Mouse (Mus musculus): ENCODE results near the gene Nvl. TPM values are rescaled to one million over a fixed set of nuclear protein-coding genes. Genes with fewer than 3 reads are reported as not detected.

The Nvl gene
- polyA plus RNA-seq (2016; fragmentation: Nextera tagmentation; extraction: Ambion mirVana) = 26.1 and 33.5 TPM in 2 replicates

GRCm38 (mm10) chr1:181143950-181144836, at the start of gene Nvl, which contains the start of gene Cnih4:
Gene Nvl (minus strand): TSS chr1:181144204.
Gene Cnih4 (plus strand): TSS chr1:181144693.
- peaks cover 14% of the 10 kb centered on the region for H3K4me1 ChIP-seq
- peak within 1 kb of the TSS; percentile 89 for H3K27ac ChIP-seq
- H3K36me3 ChIP-seq = peaks cover 28% of the 10 kb centered on the region
- no peaks in the 10 kb centered on the region for H3K27me3 ChIP-seq (ENCODE audit: insufficient read depth, poor library complexity, severe bottlenecking)
- no peaks in the 10 kb centered on the region for H3K9me3 ChIP-seq
- peak within 1 kb of the TSS; percentile 94 for H3K4me3 ChIP-seq
- under 1% methylated on average over 52 of the region's 52 CpGs for WGBS
- peak; percentile 99 for DNase-seq (ENCODE audit: low spot score)

- no peaks in the 10 kb centered on the region for H3K27me3 ChIP-seq (ENCODE audit: insufficient read depth, poor library complexity, severe bottlenecking)
- no peaks in the 10 kb centered on the region for H3K9me3 ChIP-seq
- H3K27ac ChIP-seq = no peak overlapping the region
- H3K4me3 ChIP-seq = no peak overlapping the region
- DNase-seq (ENCODE audit: low spot score) = peak; percentile 51
- peaks cover 92% of the 10 kb centered on the region for H3K36me3 ChIP-seq
- 82% methylated on average over 4 of the region's 4 CpGs for WGBS
- no peaks in the 10 kb centered on the region for H3K4me1 ChIP-seq
Measured at GRCm38 (mm10) chr1:181188925-181189324, 44.9 kb upstream of the Nvl start.

- no peaks in the 10 kb centered on the region for H3K9me3 ChIP-seq
- peaks cover 62% of the 10 kb centered on the region for H3K36me3 ChIP-seq
- no peak overlapping the region for H3K4me3 ChIP-seq
- no peaks in the 10 kb centered on the region for H3K4me1 ChIP-seq
- H3K27me3 ChIP-seq (ENCODE audit: insufficient read depth, poor library complexity, severe bottlenecking) = no peaks in the 10 kb centered on the region
- WGBS = 78% methylated on average over 8 of the region's 8 CpGs
- no peak for DNase-seq (ENCODE audit: low spot score)
- H3K27ac ChIP-seq = no peak overlapping the region
Measured at GRCm38 (mm10) chr1:181170210-181170609, 26.2 kb upstream of the Nvl start.

- Histone ChIP-seq H3K9me3 (no peaks in the 10 kb centered on the region), H3K4me3 (no peak overlapping the region), H3K36me3 (peaks cover 71% of the 10 kb centered on the region), H3K27me3 (ENCODE audit: insufficient read depth, poor library complexity, severe bottlenecking) (no peaks in the 10 kb centered on the region), H3K27ac (no peak overlapping the region), H3K4me1 (no peaks in the 10 kb centered on the region)
- DNase-seq (ENCODE audit: low spot score) = peak; percentile 51
- 62% methylated on average over 3 of the region's 3 CpGs for WGBS
Measured at GRCm38 (mm10) chr1:181168377-181168776, 24.4 kb upstream of the Nvl start.

- H3K27me3 ChIP-seq (ENCODE audit: insufficient read depth, poor library complexity, severe bottlenecking) = no peaks in the 10 kb centered on the region
- peaks cover 77% of the 10 kb centered on the region for H3K36me3 ChIP-seq
- no peak overlapping the region for H3K27ac ChIP-seq
- DNase-seq (ENCODE audit: low spot score) = peak; percentile 56
- no peaks in the 10 kb centered on the region for H3K4me1 ChIP-seq
- H3K4me3 ChIP-seq = no peak overlapping the region
- WGBS = 90% methylated on average over 2 of the region's 2 CpGs
- H3K9me3 ChIP-seq = no peaks in the 10 kb centered on the region
Measured at GRCm38 (mm10) chr1:181167816-181168215, 23.8 kb upstream of the Nvl start.

GRCm38 (mm10) chr1:181151541-181151940, 7.5 kb upstream of the Nvl start:
- Histone ChIP-seq H3K9me3 (no peaks in the 10 kb centered on the region), H3K4me3 (peak overlapping the region; percentile 97), H3K36me3 (peaks cover 32% of the 10 kb centered on the region), H3K27ac (peak overlapping the region; percentile 96), H3K27me3 (ENCODE audit: insufficient read depth, poor library complexity, severe bottlenecking) (no peaks in the 10 kb centered on the region), H3K4me1 (peaks cover 8% of the 10 kb centered on the region; the same call in 1 of the 2 replicates)
- no peak for DNase-seq (ENCODE audit: low spot score)
- WGBS = 44% methylated on average over 5 of the region's 5 CpGs

- H3K36me3 ChIP-seq = peaks cover 26% of the 10 kb centered on the region
Measured at GRCm38 (mm10) chr1:181150827-181151534, 7.0 kb upstream of the Nvl start.

GRCm38 (mm10) chr1:181150431-181150826, 6.4 kb upstream of the Nvl start:
- no peaks in the 10 kb centered on the region for H3K27me3 ChIP-seq (ENCODE audit: insufficient read depth, poor library complexity, severe bottlenecking)
- peak overlapping the region; percentile 97 for H3K4me3 ChIP-seq
- WGBS = 64% methylated on average over 3 of the region's 3 CpGs
- H3K27ac ChIP-seq = no peak overlapping the region; the same call in 1 of the 2 replicates
- peaks cover 9% of the 10 kb centered on the region for H3K4me1 ChIP-seq
- DNase-seq (ENCODE audit: low spot score) = no peak
- H3K9me3 ChIP-seq = no peaks in the 10 kb centered on the region
- H3K36me3 ChIP-seq = peaks cover 22% of the 10 kb centered on the region

More at GRCm38 (mm10) chr1:181150827-181151534, 7.0 kb upstream of the Nvl start:
- H3K27ac ChIP-seq = peak overlapping the region; percentile 96
- H3K4me1 ChIP-seq = peaks cover 8% of the 10 kb centered on the region; the same call in 1 of the 2 replicates
- WGBS = under 1% methylated on average over 59 of the region's 59 CpGs
- DNase-seq (ENCODE audit: low spot score) = peak; percentile 96
- peak overlapping the region; percentile 97 for H3K4me3 ChIP-seq
- no peaks in the 10 kb centered on the region for H3K9me3 ChIP-seq
- no peaks in the 10 kb centered on the region for H3K27me3 ChIP-seq (ENCODE audit: insufficient read depth, poor library complexity, severe bottlenecking)

- DNase-seq (ENCODE audit: low spot score) = no peak
- Histone ChIP-seq H3K9me3 (no peaks in the 10 kb centered on the region), H3K4me1 (peaks cover 14% of the 10 kb centered on the region), H3K4me3 (no peak overlapping the region), H3K36me3 (peaks cover 12% of the 10 kb centered on the region), H3K27ac (no peak overlapping the region), H3K27me3 (ENCODE audit: insufficient read depth, poor library complexity, severe bottlenecking) (no peaks in the 10 kb centered on the region)
- 76% methylated on average over 3 of the region's 3 CpGs for WGBS
Measured at GRCm38 (mm10) chr1:181149373-181150017, 5.5 kb upstream of the Nvl start.

- no peak for DNase-seq (ENCODE audit: low spot score)
- no peak overlapping the region for H3K27ac ChIP-seq
- no peaks in the 10 kb centered on the region for H3K27me3 ChIP-seq (ENCODE audit: insufficient read depth, poor library complexity, severe bottlenecking)
- H3K9me3 ChIP-seq = no peaks in the 10 kb centered on the region
- H3K4me1 ChIP-seq = peaks cover 14% of the 10 kb centered on the region
- WGBS = 55% methylated on average over 5 of the region's 5 CpGs
- 0 out of 2 replicates have a peak, but pooled peaks cover 3% of the 10 kb centered on the region for H3K36me3 ChIP-seq
- no peak overlapping the region for H3K4me3 ChIP-seq
Measured at GRCm38 (mm10) chr1:181148540-181148939, 4.5 kb upstream of the Nvl start.

GRCm38 (mm10) chr1:181146187-181146586, 2.2 kb upstream of the Nvl start:
- H3K27me3 ChIP-seq (ENCODE audit: insufficient read depth, poor library complexity, severe bottlenecking) = no peaks in the 10 kb centered on the region
- 88% methylated on average over 2 of the region's 2 CpGs for WGBS
- peaks cover 9% of the 10 kb centered on the region for H3K36me3 ChIP-seq
- H3K4me3 ChIP-seq = no peak overlapping the region
- no peak overlapping the region for H3K27ac ChIP-seq
- no peaks in the 10 kb centered on the region for H3K9me3 ChIP-seq
- peaks cover 14% of the 10 kb centered on the region for H3K4me1 ChIP-seq
- DNase-seq (ENCODE audit: low spot score) = no peak

- Histone ChIP-seq H3K4me3 (peak overlapping the region; percentile 94), H3K4me1 (peaks cover 14% of the 10 kb centered on the region), H3K27ac (peak overlapping the region; percentile 89), H3K9me3 (no peaks in the 10 kb centered on the region), H3K36me3 (peaks cover 22% of the 10 kb centered on the region), H3K27me3 (ENCODE audit: insufficient read depth, poor library complexity, severe bottlenecking) (no peaks in the 10 kb centered on the region)
- WGBS = 16% methylated on average over 12 of the region's 12 CpGs
- DNase-seq (ENCODE audit: low spot score) = no peak
Measured at GRCm38 (mm10) chr1:181144966-181145365, 962 bp upstream of the Nvl start.

Measured in heart, embryonic 10.5 days (tissue).